Mouse (Mus musculus): ENCODE data around the gene Foxk1. TPM values are rescaled to one million over a fixed set of nuclear protein-coding genes. Genes with fewer than 3 reads are reported as not detected.

Gene Foxk1
- polyA plus RNA-seq, 1 experiment from 2014 or later, result 3.4 TPM

DNA sequence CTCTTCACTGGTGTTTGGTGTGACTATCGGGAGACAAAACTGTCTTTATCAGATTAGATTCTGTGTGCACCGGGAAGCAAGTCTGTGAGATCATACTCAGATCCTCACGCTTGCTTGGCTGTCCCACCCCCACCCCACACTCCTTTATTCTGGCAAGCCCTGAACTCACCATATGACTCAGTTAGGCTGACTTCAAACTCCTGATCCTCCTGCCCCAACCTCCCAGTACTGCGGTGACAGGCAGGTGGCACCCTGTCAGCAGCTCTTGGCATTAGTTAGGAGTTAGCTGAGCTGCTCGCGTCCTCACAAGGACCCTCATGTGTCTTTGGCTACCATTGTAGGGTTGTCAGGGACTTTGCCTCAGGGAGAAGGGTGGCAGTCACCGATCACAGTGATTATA lies 6.1 kb downstream of the Foxk1 start:
- DNase-seq (ENCODE audit: low spot score), result no peak
- Histone ChIP-seq H3K4me3 (ENCODE audit: low read depth, low read length) (no peak overlapping the region), H3K9ac (replicated peaks; ENCODE audit: low read length) (no peak overlapping the region), H3K9me3 (replicated peaks; ENCODE audit: control insufficient read depth, low read length) (no peaks in the 10 kb centered on the region), H3K36me3 (replicated peaks; ENCODE audit: control insufficient read depth, insufficient read depth, low read depth, low read length) (no peaks in the 10 kb centered on the region), H3K27ac (replicated peaks; ENCODE audit: low read depth, low read length) (no peak overlapping the region), H3K4me1 (ENCODE audit: control insufficient read depth, insufficient read depth, low read length) (peaks cover 8% of the 10 kb centered on the region), H3K27me3 (ENCODE audit: control insufficient read depth, insufficient read depth, low read length) (no peaks in the 10 kb centered on the region), H3K4me2 (ENCODE audit: low read depth, low read length) (no peak overlapping the region)
- no peak for ATAC-seq (replicated peaks; ENCODE audit: insufficient number of reproducible peaks, low FRiP score, low TSS enrichment, low read depth)
- 74% methylated on average over 7 of the region's 7 CpGs for WGBS

DNA sequence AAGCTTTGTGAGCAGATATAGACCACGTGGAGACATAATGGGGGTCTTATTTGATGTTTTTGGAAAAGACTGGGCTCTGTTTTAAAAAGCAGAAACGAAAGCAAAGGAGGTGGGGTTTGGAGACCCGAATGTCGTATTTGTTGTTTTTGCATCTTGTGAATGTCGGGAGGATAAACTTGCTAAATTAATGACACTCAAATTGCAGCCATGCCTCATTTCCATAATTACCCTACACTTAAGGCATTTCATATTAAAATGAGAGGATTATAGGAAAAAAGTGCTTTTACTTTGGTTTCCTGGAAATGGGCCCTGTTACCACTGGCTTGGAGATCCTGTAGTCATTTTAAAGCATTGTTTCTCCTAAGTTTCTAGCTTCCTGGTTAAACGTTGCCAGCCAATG lies 7.9 kb downstream of the Foxk1 start:
- DNase-seq (ENCODE audit: low spot score) (no peak), ATAC-seq (replicated peaks; ENCODE audit: insufficient number of reproducible peaks, low FRiP score, low TSS enrichment, low read depth) (no peak)
- Histone ChIP-seq H3K9me3 (replicated peaks; ENCODE audit: control insufficient read depth, low read length) (no peaks in the 10 kb centered on the region), H3K36me3 (replicated peaks; ENCODE audit: control insufficient read depth, insufficient read depth, low read depth, low read length) (no peaks in the 10 kb centered on the region), H3K4me3 (ENCODE audit: low read depth, low read length) (no peak overlapping the region), H3K27ac (replicated peaks; ENCODE audit: low read depth, low read length) (no peak overlapping the region), H3K9ac (replicated peaks; ENCODE audit: low read length) (no peak overlapping the region), H3K4me1 (ENCODE audit: control insufficient read depth, insufficient read depth, low read length) (peaks cover 6% of the 10 kb centered on the region), H3K27me3 (ENCODE audit: control insufficient read depth, insufficient read depth, low read length) (no peaks in the 10 kb centered on the region), H3K4me2 (ENCODE audit: low read depth, low read length) (no peak overlapping the region)
- 59% methylated on average over 6 of the region's 6 CpGs for WGBS

DNA sequence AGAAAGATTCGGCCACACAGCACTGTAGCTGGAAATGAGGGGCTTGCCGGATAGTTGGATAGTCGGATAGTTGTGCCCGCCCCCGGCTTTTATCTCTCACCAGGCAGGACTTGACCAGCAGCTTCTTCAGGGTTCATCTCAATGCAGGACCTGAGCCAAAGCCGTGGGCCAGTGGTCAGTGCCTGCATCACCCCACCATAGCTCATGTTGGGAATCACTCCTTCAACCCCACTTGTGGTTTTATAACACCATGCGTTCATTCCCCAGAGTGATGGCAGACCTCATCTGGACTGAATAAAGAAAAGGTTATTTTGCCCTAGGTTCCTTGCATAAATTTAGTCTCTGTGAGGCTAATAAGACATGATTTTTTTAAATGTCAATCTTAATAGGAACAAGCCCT lies 9.1 kb downstream of the Foxk1 start:
- ATAC-seq (replicated peaks; ENCODE audit: insufficient number of reproducible peaks, low FRiP score, low TSS enrichment, low read depth), result no peak
- DNase-seq (ENCODE audit: low spot score), result peak; percentile 56
- WGBS, result 29% methylated on average over 7 of the region's 7 CpGs
- Histone ChIP-seq H3K4me2 (ENCODE audit: low read depth, low read length) (no peak overlapping the region), H3K4me3 (ENCODE audit: low read depth, low read length) (no peak overlapping the region), H3K36me3 (replicated peaks; ENCODE audit: control insufficient read depth, insufficient read depth, low read depth, low read length) (no peaks in the 10 kb centered on the region), H3K9ac (replicated peaks; ENCODE audit: low read length) (no peak overlapping the region), H3K27ac (replicated peaks; ENCODE audit: low read depth, low read length) (no peak overlapping the region), H3K4me1 (ENCODE audit: control insufficient read depth, insufficient read depth, low read length) (peaks cover 6% of the 10 kb centered on the region), H3K9me3 (replicated peaks; ENCODE audit: control insufficient read depth, low read length) (no peaks in the 10 kb centered on the region), H3K27me3 (ENCODE audit: control insufficient read depth, insufficient read depth, low read length) (no peaks in the 10 kb centered on the region)

DNA sequence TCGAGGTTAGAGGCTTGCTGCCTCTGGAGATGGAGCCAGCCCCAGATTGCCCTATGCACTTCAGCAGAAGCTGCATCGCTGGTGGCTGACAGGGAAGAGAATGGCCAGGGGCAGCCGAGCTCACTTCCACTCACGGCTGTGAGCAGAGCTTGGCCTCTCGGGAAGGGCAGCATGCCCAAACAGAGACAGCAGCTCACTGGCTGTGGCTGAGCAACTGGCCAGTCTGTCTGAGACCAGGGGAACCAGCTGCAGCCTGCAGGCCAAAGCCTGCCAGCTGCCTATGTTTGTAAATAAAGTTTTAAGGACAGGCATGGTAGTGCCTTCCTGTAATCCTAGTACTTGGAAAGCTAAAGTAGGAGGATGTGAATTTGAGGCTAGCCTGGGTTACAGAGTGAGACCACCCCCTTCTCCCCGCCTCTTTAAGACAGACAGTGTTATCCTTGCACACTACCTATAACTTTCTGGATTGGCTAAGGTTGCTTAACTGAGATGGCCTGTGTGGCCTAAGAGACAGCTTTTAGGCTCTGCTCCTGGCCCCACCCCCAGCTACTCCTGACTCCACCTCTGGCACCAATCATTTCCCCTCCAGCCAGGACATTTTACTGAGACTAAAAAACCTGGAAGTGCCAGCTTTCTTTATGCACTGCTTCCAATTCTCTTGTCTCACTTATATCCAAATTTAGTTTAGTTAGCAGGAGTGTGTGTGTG lies 11.5 kb downstream of the Foxk1 start:
- no peaks in the 10 kb centered on the region for H3K9me3 ChIP-seq (replicated peaks; ENCODE audit: control insufficient read depth, low read length)
- peaks cover 6% of the 10 kb centered on the region for H3K4me1 ChIP-seq (ENCODE audit: control insufficient read depth, insufficient read depth, low read length)
- ATAC-seq (replicated peaks; ENCODE audit: insufficient number of reproducible peaks, low FRiP score, low TSS enrichment, low read depth) (no peak), DNase-seq (ENCODE audit: low spot score) (no peak)
- H3K4me2 ChIP-seq (ENCODE audit: low read depth, low read length), result no peak overlapping the region
- WGBS, result 56% methylated on average over 6 of the region's 6 CpGs
- H3K4me3 ChIP-seq (ENCODE audit: low read depth, low read length), result no peak overlapping the region
- no peaks in the 10 kb centered on the region for H3K36me3 ChIP-seq (replicated peaks; ENCODE audit: control insufficient read depth, insufficient read depth, low read depth, low read length)
- H3K27me3 ChIP-seq (ENCODE audit: control insufficient read depth, insufficient read depth, low read length), result no peaks in the 10 kb centered on the region
- 0 out of 2 replicates have a peak overlapping the region, but pooled peaks have one; percentile 18 for H3K9ac ChIP-seq (replicated peaks; ENCODE audit: low read length)
- H3K27ac ChIP-seq (replicated peaks; ENCODE audit: low read depth, low read length), result no peak overlapping the region

DNA sequence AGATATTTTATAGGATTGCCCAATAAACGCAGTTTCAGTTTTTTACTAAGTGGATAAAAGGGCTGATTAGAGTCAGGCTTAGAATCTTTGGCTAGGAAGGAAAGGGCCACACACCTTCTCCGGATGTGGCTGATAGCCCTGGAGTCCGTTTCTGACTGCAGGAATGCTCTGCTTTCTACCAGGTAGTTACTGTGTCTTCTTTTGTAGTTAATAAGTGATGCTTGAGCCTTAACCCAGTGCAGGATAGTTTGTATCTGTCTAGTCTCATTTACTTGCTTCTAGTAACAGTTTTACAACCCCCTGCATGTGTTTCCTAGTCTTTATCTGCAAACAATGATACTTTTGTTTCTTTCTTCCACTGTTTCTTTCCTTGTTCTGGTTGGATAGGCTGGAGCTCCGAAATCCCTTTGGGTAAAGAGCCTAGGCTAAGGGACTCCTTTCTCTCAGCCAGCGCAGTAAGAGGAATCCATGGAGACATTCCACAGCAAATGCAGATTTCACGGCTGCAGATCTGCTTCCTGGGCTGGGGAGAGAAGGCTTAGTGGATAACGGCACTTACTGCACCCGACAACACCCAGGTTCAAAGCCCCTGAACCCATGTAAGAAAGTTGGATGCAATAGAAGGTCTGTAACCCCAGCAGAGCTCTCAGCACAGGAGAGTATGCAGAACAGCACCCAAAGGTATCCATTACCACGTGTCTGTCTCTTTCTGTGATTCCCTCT lies 12.6 kb downstream of the Foxk1 start:
- Histone ChIP-seq H3K9me3 (replicated peaks; ENCODE audit: control insufficient read depth, low read length) (no peaks in the 10 kb centered on the region), H3K4me2 (ENCODE audit: low read depth, low read length) (no peak overlapping the region), H3K27me3 (ENCODE audit: control insufficient read depth, insufficient read depth, low read length) (no peaks in the 10 kb centered on the region), H3K9ac (replicated peaks; ENCODE audit: low read length) (no peak overlapping the region), H3K4me3 (ENCODE audit: low read depth, low read length) (no peak overlapping the region), H3K27ac (replicated peaks; ENCODE audit: low read depth, low read length) (no peak overlapping the region; the same call in 1 of the 2 replicates), H3K4me1 (ENCODE audit: control insufficient read depth, insufficient read depth, low read length) (peaks cover 6% of the 10 kb centered on the region), H3K36me3 (replicated peaks; ENCODE audit: control insufficient read depth, insufficient read depth, low read depth, low read length) (no peaks in the 10 kb centered on the region)
- ATAC-seq (replicated peaks; ENCODE audit: insufficient number of reproducible peaks, low FRiP score, low TSS enrichment, low read depth) (no peak), DNase-seq (ENCODE audit: low spot score) (peak; percentile 59)
- WGBS, result 20% methylated on average over 9 of the region's 9 CpGs

DNA sequence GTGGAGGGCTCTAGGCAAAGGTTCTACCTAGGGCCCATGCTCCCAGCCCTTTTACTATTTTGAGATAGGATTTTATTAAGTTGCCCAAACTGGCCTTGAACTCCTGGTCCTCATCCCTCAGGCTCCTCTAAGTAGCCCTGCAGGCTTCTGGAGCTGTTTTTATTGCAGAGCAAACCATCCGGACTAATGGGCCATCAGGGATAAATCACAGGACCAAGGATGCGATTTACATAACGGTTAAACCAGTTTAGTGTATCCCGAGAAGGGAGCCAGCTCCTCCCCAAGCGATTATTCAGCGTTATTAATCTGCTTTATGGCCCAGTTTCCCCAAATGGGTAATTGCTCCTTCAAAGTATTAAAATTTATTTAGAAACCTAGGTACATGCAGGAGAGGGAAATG lies 14.1 kb downstream of the Foxk1 start:
- H3K27ac ChIP-seq (replicated peaks; ENCODE audit: low read depth, low read length), result no peak overlapping the region
- no peak overlapping the region for H3K4me3 ChIP-seq (ENCODE audit: low read depth, low read length)
- no peak overlapping the region for H3K9ac ChIP-seq (replicated peaks; ENCODE audit: low read length)
- H3K36me3 ChIP-seq (replicated peaks; ENCODE audit: control insufficient read depth, insufficient read depth, low read depth, low read length), result no peaks in the 10 kb centered on the region; the same call in 1 of the 2 replicates
- no peaks in the 10 kb centered on the region for H3K27me3 ChIP-seq (ENCODE audit: control insufficient read depth, insufficient read depth, low read length)
- ATAC-seq (replicated peaks; ENCODE audit: insufficient number of reproducible peaks, low FRiP score, low TSS enrichment, low read depth) (no peak), DNase-seq (ENCODE audit: low spot score) (no peak)
- WGBS, result 62% methylated on average over 6 of the region's 6 CpGs
- H3K4me2 ChIP-seq (ENCODE audit: low read depth, low read length), result no peak overlapping the region
- H3K9me3 ChIP-seq (replicated peaks; ENCODE audit: control insufficient read depth, low read length), result no peaks in the 10 kb centered on the region
- peaks cover 2% of the 10 kb centered on the region; the same call in 1 of the 2 replicates for H3K4me1 ChIP-seq (ENCODE audit: control insufficient read depth, insufficient read depth, low read length)

DNA sequence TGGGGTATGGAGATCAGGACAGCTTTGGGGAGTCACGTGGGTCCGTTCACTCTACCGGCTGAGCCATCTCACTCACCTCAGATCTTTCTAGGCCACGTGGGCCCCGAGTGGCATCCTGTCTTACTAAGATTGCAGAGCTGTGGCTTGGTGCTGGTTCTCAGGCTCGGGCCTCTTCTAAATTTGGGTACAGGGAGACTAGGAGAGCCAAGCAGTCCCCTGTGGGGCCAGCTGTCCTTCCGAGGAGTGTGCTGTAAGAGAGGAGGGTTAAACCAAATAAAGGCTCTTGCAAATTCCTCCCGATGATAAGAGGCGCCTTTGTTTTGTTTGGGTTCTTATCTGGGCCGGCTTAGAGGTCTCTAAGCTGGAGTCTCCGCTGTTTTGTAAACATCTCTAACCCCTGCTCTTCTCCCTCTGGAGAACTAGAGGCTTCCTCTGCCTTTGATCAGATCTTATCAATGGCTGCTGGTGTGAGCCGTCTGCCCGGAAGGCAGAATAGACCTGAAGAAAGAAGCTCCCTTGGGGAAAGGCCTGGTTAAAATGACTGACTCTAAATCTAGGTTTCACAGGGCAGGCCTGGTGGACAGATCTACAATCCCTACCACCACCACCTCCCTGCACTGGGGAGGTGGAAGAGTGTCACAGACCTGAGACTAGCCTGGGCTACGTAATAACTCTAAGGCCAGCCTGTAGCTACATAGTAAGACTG lies 14.9 kb downstream of the Foxk1 start:
- WGBS, result 14% methylated on average over 14 of the region's 14 CpGs
- H3K4me2 ChIP-seq (ENCODE audit: low read depth, low read length), result no peak overlapping the region
- no peaks in the 10 kb centered on the region; the same call in 1 of the 2 replicates for H3K36me3 ChIP-seq (replicated peaks; ENCODE audit: control insufficient read depth, insufficient read depth, low read depth, low read length)
- 0 out of 2 replicates have a peak overlapping the region, but pooled peaks have one; percentile 1 for H3K9ac ChIP-seq (replicated peaks; ENCODE audit: low read length)
- H3K27ac ChIP-seq (replicated peaks; ENCODE audit: low read depth, low read length), result no peak overlapping the region
- peaks cover 2% of the 10 kb centered on the region; the same call in 1 of the 2 replicates for H3K4me1 ChIP-seq (ENCODE audit: control insufficient read depth, insufficient read depth, low read length)
- no peak for ATAC-seq (replicated peaks; ENCODE audit: insufficient number of reproducible peaks, low FRiP score, low TSS enrichment, low read depth)
- no peaks in the 10 kb centered on the region for H3K27me3 ChIP-seq (ENCODE audit: control insufficient read depth, insufficient read depth, low read length)
- no peak for DNase-seq (ENCODE audit: low spot score)
- H3K9me3 ChIP-seq (replicated peaks; ENCODE audit: control insufficient read depth, low read length), result no peaks in the 10 kb centered on the region
- no peak overlapping the region for H3K4me3 ChIP-seq (ENCODE audit: low read depth, low read length)

Data from embryonic facial prominence, embryonic 11.5 days (tissue).